Mouse (Mus musculus) intestine, embryonic 16.5 days (tissue): Measurements from ENCODE around the gene Glb1. TPM values are rescaled to one million over a fixed set of nuclear protein-coding genes. Genes with fewer than 3 reads are reported as not detected.
A peak's percentile ranks its signal among the peaks of the same experiment; 100 is the strongest.

Source experiments
- ATAC-seq: fragments of 200-750 bp; cut with Nextera tagmentation; 2 replicates; pipeline ENCODE4 v1.8.0; 2017; ENCODE audit warnings: moderate TSS enrichment, moderate library complexity
- H3K27ac ChIP-seq: fragments of 300-500 bp; sonication (generic); 2 replicates; pipeline ENCODE4 v1.5.1; 2014; ENCODE audit warnings: mild to moderate bottlenecking, low read length
- H3K27me3 ChIP-seq: fragments of 300-500 bp; sonication (generic); replicated peaks from 2 replicates; pipeline ENCODE4 v1.6.1; 2014; ENCODE audit warnings: low read length, control low read depth, mixed read lengths; ENCODE audit not compliant: control insufficient read depth, insufficient read depth
- H3K36me3 ChIP-seq: fragments of 300-500 bp; sonication (generic); 2 replicates; pipeline ENCODE4 v1.6.1; 2014; ENCODE audit warnings: low read length, control low read depth; ENCODE audit not compliant: control insufficient read depth, insufficient read depth
- H3K4me1 ChIP-seq: fragments of 300-500 bp; sonication (generic); 2 replicates; pipeline ENCODE4 v1.6.1; 2014; ENCODE audit warnings: low read length, control low read depth, mixed read lengths; ENCODE audit not compliant: control insufficient read depth, insufficient read depth
- H3K4me2 ChIP-seq: fragments of 300-500 bp; sonication (generic); 2 replicates; pipeline ENCODE4 v1.6.1; 2014; ENCODE audit warnings: low read depth, low read length, control low read depth
- H3K4me3 ChIP-seq: fragments of 300-500 bp; sonication (generic); 2 replicates; pipeline ENCODE4 v1.5.1; 2014; ENCODE audit warnings: mild to moderate bottlenecking, low read length
- H3K9ac ChIP-seq: fragments of 300-500 bp; sonication (generic); 2 replicates; pipeline ENCODE4 v1.6.1; 2014; ENCODE audit warnings: low read depth, low read length
- H3K9me3 ChIP-seq: fragments of 300-500 bp; sonication (generic); 2 replicates; pipeline ENCODE4 v1.6.1; 2016; ENCODE audit warnings: low read length, control low read depth; ENCODE audit not compliant: control insufficient read depth
- WGBS: fragments of 180-500 bp; shearing (Covaris S2); extraction: QIAGEN DNeasy Blood & Tissue Kit; methylation state at CpG from one replicate; pipeline ENCODE4 v1.1.7; 2014; 5-methylcytosine and 5-hydroxymethylcytosine counted together
- polyA plus RNA-seq: library from polyadenylated mRNA; unstranded; fragments of >200 nt; fragmentation: Nextera tagmentation; extraction: Ambion mirVana; gene quantifications from 2 replicates; pipeline ENCODE4 v1.2.1, GENCODE M21; 2015

The Glb1 gene
- polyA plus RNA-seq, 1 experiment from 2014 or later: 295 TPM

DNA sequence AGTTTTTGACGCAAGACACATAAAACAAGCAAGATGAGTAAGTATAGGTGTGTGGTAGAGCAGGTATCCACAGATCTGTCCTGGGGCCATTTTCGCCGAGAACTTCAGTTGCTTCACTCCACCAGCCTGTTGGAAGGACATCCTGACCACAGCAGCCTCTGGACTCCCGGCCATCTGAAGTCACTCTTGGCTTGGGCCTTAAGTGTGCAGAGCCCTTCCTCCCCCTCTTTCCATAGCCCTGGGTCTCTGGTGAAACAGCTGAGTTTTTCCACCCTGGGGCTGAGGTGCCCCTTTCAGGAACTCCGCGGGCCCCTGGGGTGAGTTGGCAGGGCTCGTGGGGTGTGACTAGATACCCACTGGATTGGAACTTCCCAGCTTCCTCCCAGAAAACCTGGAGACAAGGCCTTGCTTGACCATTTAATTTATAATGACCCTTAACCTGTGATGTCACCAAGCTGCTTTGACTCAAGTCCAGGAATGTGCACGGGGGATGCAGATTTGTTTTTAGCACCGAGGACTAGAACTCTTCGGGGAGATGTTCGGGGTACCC, 9.5 kb downstream of the Glb1 start:
- Histone ChIP-seq H3K9me3 (no peaks in the 10 kb centered on the region), H3K4me1 (0 out of 2 replicates have a peak, but pooled peaks cover 2% of the 10 kb centered on the region), H3K4me3 (no peak overlapping the region), H3K27ac (no peak overlapping the region), H3K9ac (no peak overlapping the region), H3K4me2 (no peak overlapping the region), H3K36me3 (peaks cover 54% of the 10 kb centered on the region), H3K27me3 (no peaks in the 10 kb centered on the region)
- ATAC-seq: no peak
- 94% methylated on average over 11 of the region's 11 CpGs for WGBS

DNA sequence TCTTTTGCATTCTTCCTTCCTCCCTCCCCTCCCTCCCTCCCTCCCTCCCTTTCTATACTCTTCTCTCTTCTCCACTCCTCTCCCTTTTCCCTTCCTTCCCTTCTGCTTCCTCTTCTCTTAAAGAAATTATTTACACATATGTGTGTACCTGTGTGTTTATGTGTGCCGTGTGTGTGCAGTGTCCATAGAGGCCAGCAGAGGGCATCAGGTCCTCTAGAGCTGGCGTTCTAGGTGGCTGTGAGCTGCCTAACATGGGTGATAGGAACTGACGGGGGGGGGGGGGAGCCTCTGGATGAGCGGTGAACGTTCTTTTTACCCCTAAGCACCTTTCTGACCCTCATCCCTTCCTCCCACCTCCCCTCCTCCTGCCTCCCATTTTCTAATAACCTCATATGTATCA, 10.4 kb downstream of the Glb1 start:
- Histone ChIP-seq H3K27ac (no peak overlapping the region), H3K4me3 (no peak overlapping the region), H3K9me3 (no peaks in the 10 kb centered on the region), H3K4me1 (peaks cover 5% of the 10 kb centered on the region), H3K9ac (no peak overlapping the region), H3K4me2 (no peak overlapping the region), H3K36me3 (peaks cover 46% of the 10 kb centered on the region), H3K27me3 (no peaks in the 10 kb centered on the region)
- no peak for ATAC-seq
- WGBS: 78% methylated on average over 5 of the region's 5 CpGs

DNA sequence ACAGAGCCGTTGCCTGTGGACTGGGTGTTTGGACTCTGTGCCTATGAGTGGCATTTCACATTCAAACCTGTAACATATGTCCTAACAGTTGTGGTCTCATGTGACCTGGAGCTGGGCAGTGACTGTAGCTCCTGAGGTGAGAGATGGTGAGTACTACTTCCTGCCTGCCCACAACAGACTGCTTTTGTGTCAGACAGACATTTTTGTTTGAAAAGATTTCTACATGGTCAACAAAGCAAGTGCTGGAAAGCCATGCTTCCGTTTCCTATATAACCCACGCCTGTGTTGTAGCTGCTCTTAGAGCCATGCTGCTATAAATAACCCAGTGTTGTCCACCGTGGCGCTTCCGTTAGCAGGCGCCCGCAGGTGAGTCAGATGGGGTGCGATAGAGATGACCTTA, 11.5 kb downstream of the Glb1 start:
- Histone ChIP-seq H3K4me2 (no peak overlapping the region), H3K36me3 (peaks cover 45% of the 10 kb centered on the region), H3K9ac (no peak overlapping the region), H3K27me3 (no peaks in the 10 kb centered on the region), H3K4me3 (no peak overlapping the region), H3K4me1 (peaks cover 11% of the 10 kb centered on the region), H3K27ac (0 out of 2 replicates have a peak overlapping the region, but pooled peaks have one; percentile 14), H3K9me3 (no peaks in the 10 kb centered on the region)
- 84% methylated on average over 9 of the region's 9 CpGs for WGBS
- ATAC-seq: no peak

- Histone ChIP-seq H3K27ac (peak overlapping the region; percentile 6; the same call in 1 of the 2 replicates), H3K4me3 (no peak overlapping the region), H3K36me3 (peaks cover 36% of the 10 kb centered on the region), H3K9ac (no peak overlapping the region), H3K4me2 (no peak overlapping the region), H3K27me3 (no peaks in the 10 kb centered on the region), H3K9me3 (no peaks in the 10 kb centered on the region), H3K4me1 (peaks cover 12% of the 10 kb centered on the region)
- 84% methylated on average over 12 of the region's 12 CpGs for WGBS
- ATAC-seq: no peak
Observed at GRCm38 (mm10) chr9:114413866-114414265, 13.0 kb downstream of the Glb1 start.

DNA sequence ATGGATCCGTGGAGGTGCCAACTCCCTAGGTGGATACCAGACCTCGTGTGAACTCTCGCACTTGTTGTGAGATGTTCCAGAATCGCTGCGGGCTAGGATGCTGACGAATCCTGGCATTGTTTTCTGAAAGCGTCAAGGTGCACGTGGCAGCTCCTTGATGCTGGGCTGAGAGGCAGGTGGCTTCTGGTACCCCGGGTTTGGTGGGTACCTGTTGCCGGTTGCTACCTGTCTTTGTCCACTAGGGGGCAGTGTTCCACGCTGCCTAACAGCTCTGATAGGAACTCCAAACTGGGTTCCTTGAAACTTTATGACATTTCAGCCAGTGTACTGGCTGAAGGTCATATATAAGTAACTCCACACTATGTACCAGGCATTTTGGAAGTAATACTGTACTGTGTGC, 14.8 kb downstream of the Glb1 start:
- Histone ChIP-seq H3K27ac (peak overlapping the region; percentile 14; the same call in 1 of the 2 replicates), H3K4me3 (no peak overlapping the region), H3K27me3 (no peaks in the 10 kb centered on the region), H3K4me1 (peaks cover 12% of the 10 kb centered on the region), H3K36me3 (peaks cover 28% of the 10 kb centered on the region), H3K9ac (no peak overlapping the region), H3K9me3 (no peaks in the 10 kb centered on the region), H3K4me2 (no peak overlapping the region)
- 29% methylated on average over 11 of the region's 11 CpGs for WGBS
- peak; percentile 32 for ATAC-seq

DNA sequence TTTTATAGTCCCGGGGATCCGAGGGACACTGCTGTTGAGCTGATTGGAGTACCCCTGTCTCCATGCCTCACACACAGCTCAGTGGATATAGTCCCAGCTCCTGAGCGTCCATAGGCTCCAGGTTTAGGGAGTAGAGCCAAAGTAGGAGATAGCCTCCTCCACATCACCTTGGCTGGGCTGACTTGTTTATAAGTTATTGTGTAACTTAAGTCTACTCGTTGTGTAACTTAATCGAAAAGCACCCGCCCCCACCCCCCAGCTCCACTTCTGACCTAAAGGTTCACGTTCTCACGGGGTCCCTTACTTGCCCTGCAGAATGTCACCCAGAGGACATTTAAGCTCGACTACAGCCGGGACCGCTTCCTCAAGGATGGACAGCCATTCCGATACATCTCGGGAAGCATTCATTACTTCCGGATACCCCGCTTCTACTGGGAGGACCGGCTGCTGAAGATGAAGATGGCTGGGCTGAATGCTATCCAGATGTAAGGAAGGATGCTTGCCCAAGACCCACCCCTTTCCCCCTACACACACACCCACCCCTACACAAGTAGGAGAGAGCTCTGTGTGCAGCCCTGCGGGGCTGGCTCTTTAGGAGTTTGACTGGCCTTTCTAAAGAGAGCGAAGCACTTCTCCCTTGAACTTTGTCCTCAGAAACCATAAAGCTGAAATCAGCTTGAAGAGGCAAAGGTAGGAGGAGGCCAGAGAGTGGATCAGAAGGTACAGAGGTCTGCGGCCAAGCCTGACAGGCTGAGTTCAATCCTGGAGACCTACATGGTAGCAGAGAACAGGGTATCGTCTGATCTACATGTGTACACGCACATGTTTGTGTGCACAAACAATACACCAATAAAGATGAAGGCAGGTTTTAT, 16.0 kb downstream of the Glb1 start:
- H3K36me3 ChIP-seq: peaks cover 21% of the 10 kb centered on the region
- H3K4me2 ChIP-seq: peak overlapping the region; percentile 22; the same call in 1 of the 2 replicates
- H3K9me3 ChIP-seq: no peaks in the 10 kb centered on the region
- ATAC-seq: peak; percentile 73
- H3K9ac ChIP-seq: no peak overlapping the region
- H3K27me3 ChIP-seq: no peaks in the 10 kb centered on the region
- WGBS: 81% methylated on average over 21 of the region's 21 CpGs
- peaks cover 12% of the 10 kb centered on the region for H3K4me1 ChIP-seq
- peak overlapping the region; percentile 76 for H3K27ac ChIP-seq
- H3K4me3 ChIP-seq: no peak overlapping the region

DNA sequence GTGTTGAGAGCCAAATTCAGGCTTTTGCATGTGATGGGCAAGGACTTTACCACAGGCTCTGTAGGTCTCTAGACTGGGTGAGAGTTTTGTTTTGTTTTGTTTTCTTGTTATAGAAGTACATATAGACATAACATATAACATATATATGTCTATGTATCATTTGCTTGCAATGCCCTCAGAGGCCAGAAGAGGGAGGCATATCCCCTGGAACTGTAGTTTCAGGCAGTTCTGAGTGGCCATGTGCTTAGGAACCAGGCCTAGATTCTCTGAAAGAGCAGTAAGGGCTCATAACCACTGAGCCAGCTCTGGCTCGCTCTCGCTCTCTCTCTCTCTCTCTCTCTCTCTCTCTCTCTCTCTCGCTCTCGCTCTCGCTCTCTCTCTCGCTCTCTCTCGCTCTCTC, 17.3 kb downstream of the Glb1 start:
- no peak overlapping the region for H3K9ac ChIP-seq
- no peak overlapping the region for H3K4me3 ChIP-seq
- peaks cover 12% of the 10 kb centered on the region for H3K4me1 ChIP-seq
- no peak overlapping the region for H3K4me2 ChIP-seq
- H3K36me3 ChIP-seq: peaks cover 18% of the 10 kb centered on the region; the same call in 1 of the 2 replicates
- H3K27me3 ChIP-seq: no peaks in the 10 kb centered on the region
- H3K9me3 ChIP-seq: no peaks in the 10 kb centered on the region
- ATAC-seq: no peak
- WGBS: 99% methylated on average over 7 of the region's 7 CpGs
- no peak overlapping the region for H3K27ac ChIP-seq

DNA sequence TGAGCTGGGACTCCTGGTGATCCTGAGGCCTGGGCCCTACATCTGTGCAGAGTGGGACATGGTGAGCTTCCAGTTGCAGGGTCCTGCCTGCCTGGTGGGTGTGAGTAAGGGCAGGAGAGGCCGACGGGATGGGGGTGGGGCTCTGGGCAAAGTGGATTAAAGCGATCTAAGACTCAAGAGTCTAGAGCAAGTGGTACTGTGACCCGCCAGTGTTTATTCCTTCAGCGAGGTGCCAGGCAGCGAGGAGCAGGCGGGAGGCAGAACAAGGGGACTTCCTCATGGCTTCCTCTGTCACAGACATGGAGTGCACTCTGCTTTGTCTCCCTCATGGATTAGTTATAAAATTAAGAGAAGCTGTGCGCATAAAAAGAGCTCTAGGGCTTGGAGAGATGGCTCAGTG, 19.6 kb downstream of the Glb1 start:
- Histone ChIP-seq H3K4me2 (no peak overlapping the region), H3K36me3 (peaks cover 19% of the 10 kb centered on the region), H3K4me3 (no peak overlapping the region), H3K9me3 (0 out of 2 replicates have a peak, but pooled peaks cover 2% of the 10 kb centered on the region), H3K27ac (no peak overlapping the region), H3K27me3 (no peaks in the 10 kb centered on the region), H3K9ac (no peak overlapping the region), H3K4me1 (peaks cover 10% of the 10 kb centered on the region)
- ATAC-seq: no peak
- WGBS: 81% methylated on average over 8 of the region's 8 CpGs

DNA sequence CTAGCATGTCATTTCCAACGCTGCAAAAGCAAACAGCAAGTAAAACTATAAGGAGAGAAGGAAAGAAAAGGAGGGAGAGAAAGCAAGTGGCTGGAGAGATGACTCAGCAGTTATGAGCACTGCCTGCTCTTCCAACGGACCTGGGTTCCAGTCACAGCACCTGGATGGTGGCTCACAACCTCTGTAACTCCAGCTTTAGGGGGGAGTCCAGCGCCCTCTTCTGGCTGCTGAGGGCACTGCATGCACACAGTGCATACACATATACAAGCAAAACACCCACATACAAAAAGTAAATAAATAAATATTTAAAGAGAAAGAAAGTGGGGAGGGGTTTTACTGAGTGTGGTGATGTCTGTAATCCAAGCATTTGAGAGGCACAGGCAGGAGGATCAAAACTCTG, 20.2 kb downstream of the Glb1 start:
- H3K4me1 ChIP-seq: peaks cover 8% of the 10 kb centered on the region
- no peak for ATAC-seq
- WGBS: 71% methylated on average over 3 of the region's 3 CpGs

More for the DNA sequence above, 20.2 kb downstream of the Glb1 start:
- Histone ChIP-seq H3K36me3 (peaks cover 24% of the 10 kb centered on the region), H3K4me3 (no peak overlapping the region), H3K9ac (no peak overlapping the region), H3K27me3 (no peaks in the 10 kb centered on the region), H3K4me2 (no peak overlapping the region), H3K27ac (no peak overlapping the region), H3K9me3 (peaks cover 6% of the 10 kb centered on the region; the same call in 1 of the 2 replicates)
